8 mouse cellular contexts compared by ENCODE assay signal in the genomic region with DNA sequence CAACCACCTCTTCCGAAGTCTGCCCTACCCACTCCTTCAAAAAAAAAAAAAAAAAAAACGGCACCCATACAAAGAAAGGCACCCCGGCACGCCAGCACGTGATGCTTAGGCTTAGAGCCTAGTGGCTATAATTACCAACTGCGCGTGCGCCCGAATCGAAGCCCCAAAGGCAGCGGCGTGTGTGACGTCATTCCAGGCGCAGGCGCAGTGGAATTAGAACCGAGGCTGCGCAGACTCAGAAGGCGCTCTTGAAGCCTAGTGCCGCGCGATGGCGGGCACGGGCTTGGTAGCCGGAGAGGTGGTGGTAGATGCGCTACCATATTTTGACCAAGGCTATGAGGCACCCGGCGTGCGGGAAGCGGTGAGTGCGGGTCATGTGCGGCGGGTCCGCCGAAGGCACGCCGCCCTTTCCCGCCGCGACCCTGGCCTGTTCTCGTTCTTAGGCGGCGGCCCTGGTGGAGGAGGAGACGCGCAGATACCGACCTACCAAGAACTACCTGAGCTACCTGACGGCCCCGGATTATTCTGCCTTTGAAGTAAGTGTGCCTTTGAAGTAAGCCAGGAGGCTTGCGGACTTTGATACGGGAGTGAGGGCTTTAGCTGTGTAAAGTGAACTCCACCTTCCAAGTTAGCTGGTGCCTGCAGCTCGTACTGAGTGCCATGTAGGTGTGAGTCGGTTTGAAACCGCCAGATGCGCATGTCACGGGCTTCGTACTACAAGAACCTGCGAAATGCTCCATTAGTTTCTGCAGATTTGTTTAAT. TPM values are rescaled to one million over a fixed set of nuclear protein-coding genes. Genes with fewer than 3 reads are reported as not detected.
A peak's percentile ranks its signal among the peaks of the same experiment; 100 is the strongest.
DNase-seq lines count a peak whose midpoint lies in the region; ATAC-seq and TF ChIP-seq lines count a peak whose summit lies in the region.

A gene (plus strand): TSS at position 151 of the 763 bp plus-strand sequence.

- peak within 1 kb of the TSS; percentile 79 for H3K4me3 ChIP-seq in forebrain, embryonic 10.5 days
- H3K4me3 ChIP-seq in heart, embryonic 15.5 days: peak within 1 kb of the TSS; percentile 84
- H3K4me3 ChIP-seq in liver, embryonic 14.5 days (ENCODE audit: insufficient read depth in 1 of 2, low read depth in 2 of 2, low read length in 2 of 2): peak within 1 kb of the TSS; percentile 91 to 93
- peak within 1 kb of the TSS; percentile 68 for H3K4me3 ChIP-seq in neural tube, embryonic 11.5 days (ENCODE audit: low read depth, low read length)
- H3K4me3 ChIP-seq in stomach, postnatal 0 days (ENCODE audit: low read depth, low read length): peak within 1 kb of the TSS; percentile 82

- DNase-seq in c-Kit-negative CD71-positive TER-119-positive erythroid progenitor cells, embryonic 14.5 days (ENCODE audit: low read depth, low spot score): peak; percentile 98
- DNase-seq in forebrain, embryonic 10.5 days (ENCODE audit: extremely low spot score, low spot score): peak; percentile 97
- peak; percentile 98 to 100 for DNase-seq in kidney, postnatal 25 days
- DNase-seq in liver, embryonic 14.5 days (ENCODE audit: low read depth in 3 of 3, low spot score in 3 of 3): peak; percentile 94 to 97 (median 95)
- DNase-seq in neural tube, embryonic 11.5 days (ENCODE audit: low spot score): peak; percentile 99
- peak; percentile 98 for DNase-seq in stomach, postnatal 0 days (ENCODE audit: low spot score)

- H3K9me3 ChIP-seq in forebrain, embryonic 10.5 days: no peaks in the 10 kb centered on the region
- no peaks in the 10 kb centered on the region for H3K9me3 ChIP-seq in heart, embryonic 15.5 days (replicated peaks)
- no peaks in the 10 kb centered on the region for H3K9me3 ChIP-seq in liver, embryonic 14.5 days (ENCODE audit: control insufficient read depth, low read length)
- no peaks in the 10 kb centered on the region for H3K9me3 ChIP-seq in neural tube, embryonic 11.5 days (ENCODE audit: control insufficient read depth, low read length)
- no peaks in the 10 kb centered on the region for H3K9me3 ChIP-seq in stomach, postnatal 0 days (ENCODE audit: control insufficient read depth, low read length)

- H3K9ac ChIP-seq in heart, embryonic 15.5 days: peak within 1 kb of the TSS; percentile 93
- H3K9ac ChIP-seq in liver, embryonic 14.5 days (replicated peaks): peak within 1 kb of the TSS; percentile 95
- H3K9ac ChIP-seq in neural tube, embryonic 11.5 days (ENCODE audit: low read length): peak within 1 kb of the TSS; percentile 64
- peak within 1 kb of the TSS; percentile 88 for H3K9ac ChIP-seq in stomach, postnatal 0 days (ENCODE audit: low read length)

- H3K27me3 ChIP-seq in forebrain, embryonic 10.5 days (ENCODE audit: poor library complexity, severe bottlenecking): no peaks in the 10 kb centered on the region
- no peaks in the 10 kb centered on the region for H3K27me3 ChIP-seq in heart, embryonic 15.5 days
- H3K27me3 ChIP-seq in liver, embryonic 14.5 days (ENCODE audit: control insufficient read depth, insufficient read depth, low read length): no peaks in the 10 kb centered on the region
- H3K27me3 ChIP-seq in neural tube, embryonic 11.5 days (ENCODE audit: control insufficient read depth, insufficient read depth, low read length): no peaks in the 10 kb centered on the region
- H3K27me3 ChIP-seq in stomach, postnatal 0 days (ENCODE audit: control insufficient read depth, insufficient read depth, low read length): no peaks in the 10 kb centered on the region

- TF ChIP-seq EP300 in liver, embryonic 14.5 days (IDR thresholded peaks at IDR 0.05; ENCODE audit: low read depth): no peak; the same call in 1 of the 2 replicates
- no peak for TF ChIP-seq EP300 in stomach, postnatal 0 days (optimal IDR thresholded peaks at IDR 0.05)

- ATAC-seq in CD4-positive, CD25-positive, alpha-beta regulatory T cell, adult 4 months: peak; percentile 90
- ATAC-seq in heart, embryonic 15.5 days (replicated peaks; ENCODE audit: insufficient number of reproducible peaks, insufficient read depth, low FRiP score, low read depth): peak; percentile 95
- peak; percentile 92 for ATAC-seq in liver, embryonic 14.5 days (ENCODE audit: insufficient read depth)
- peak; percentile 93 for ATAC-seq in neural tube, embryonic 11.5 days (ENCODE audit: insufficient read depth, low FRiP score, low TSS enrichment)
- ATAC-seq in stomach, postnatal 0 days (ENCODE audit: low FRiP score, low TSS enrichment): peak; percentile 93

- H3K27ac ChIP-seq in forebrain, embryonic 10.5 days: peak within 1 kb of the TSS; percentile 93
- H3K27ac ChIP-seq in heart, embryonic 15.5 days: peak within 1 kb of the TSS; percentile 72
- H3K27ac ChIP-seq in liver, embryonic 14.5 days: peak within 1 kb of the TSS; percentile 70
- H3K27ac ChIP-seq in neural tube, embryonic 11.5 days (ENCODE audit: low read depth, low read length): no peak within 1 kb of the TSS
- peak within 1 kb of the TSS; percentile 88 for H3K27ac ChIP-seq in stomach, postnatal 0 days (replicated peaks)

- H3K4me2 ChIP-seq in heart, embryonic 15.5 days: peak within 1 kb of the TSS; percentile 64
- peak within 1 kb of the TSS; percentile 96 for H3K4me2 ChIP-seq in liver, embryonic 14.5 days (ENCODE audit: low read depth)
- H3K4me2 ChIP-seq in neural tube, embryonic 11.5 days (ENCODE audit: low read depth): peak within 1 kb of the TSS; percentile 76
- peak within 1 kb of the TSS; percentile 56 for H3K4me2 ChIP-seq in stomach, postnatal 0 days (replicated peaks; ENCODE audit: low read depth)

- peaks cover 14% of the 10 kb centered on the region for H3K4me1 ChIP-seq in forebrain, embryonic 10.5 days
- peaks cover 10% of the 10 kb centered on the region for H3K4me1 ChIP-seq in heart, embryonic 15.5 days (replicated peaks)
- peaks cover 21 to 23% of the 10 kb centered on the region in 2 experiments for H3K4me1 ChIP-seq in liver, embryonic 14.5 days (replicated peaks; ENCODE audit: control insufficient read depth in 2 of 2, insufficient read depth in 2 of 2, low read length in 1 of 2)
- peaks cover 3% of the 10 kb centered on the region; the same call in 1 of the 2 replicates for H3K4me1 ChIP-seq in neural tube, embryonic 11.5 days (ENCODE audit: control insufficient read depth, insufficient read depth, low read length)
- H3K4me1 ChIP-seq in stomach, postnatal 0 days (replicated peaks; ENCODE audit: control insufficient read depth, insufficient read depth): peaks cover 5% of the 10 kb centered on the region; the same call in 1 of the 2 replicates

- TF ChIP-seq CTCF in liver, embryonic 14.5 days (IDR thresholded peaks at IDR 0.05; ENCODE audit: low read depth): peak; percentile 62
- TF ChIP-seq CTCF in stomach, postnatal 0 days (IDR thresholded peaks at IDR 0.05; ENCODE audit: low read depth): peak; percentile 44

- peaks cover 35% of the 10 kb centered on the region for H3K36me3 ChIP-seq in forebrain, embryonic 10.5 days (replicated peaks)
- peaks cover 27% of the 10 kb centered on the region for H3K36me3 ChIP-seq in heart, embryonic 15.5 days
- H3K36me3 ChIP-seq in liver, embryonic 14.5 days (replicated peaks; ENCODE audit: control insufficient read depth, insufficient read depth, low read depth): peaks cover 53% of the 10 kb centered on the region
- H3K36me3 ChIP-seq in neural tube, embryonic 11.5 days (ENCODE audit: control insufficient read depth, insufficient read depth, low read length): peaks cover 4% of the 10 kb centered on the region
- H3K36me3 ChIP-seq in stomach, postnatal 0 days (ENCODE audit: control insufficient read depth, insufficient read depth, low read length): peaks cover 10% of the 10 kb centered on the region

- WGBS in forebrain, embryonic 10.5 days: under 1% methylated on average over 56 of the region's 56 CpGs
- WGBS in heart, embryonic 15.5 days: under 1% methylated on average over 56 of the region's 56 CpGs
- under 1% methylated on average over 56 of the region's 56 CpGs for WGBS in liver, embryonic 14.5 days (ENCODE audit: insufficient replicate concordance)
- WGBS in neural tube, embryonic 11.5 days: under 1% methylated on average over 56 of the region's 56 CpGs
- WGBS in stomach, postnatal 0 days: under 1% methylated on average over 56 of the region's 56 CpGs

RNA-seq across cellular contexts. Expression of the gene that starts here (rescaled TPM):
- 100 to 1,000 TPM; 129 to 131 TPM for polyA plus RNA-seq in CD4-positive, CD25-positive, alpha-beta regulatory T cell, adult 4 months (2017; shearing (Covaris generic))
- polyA plus RNA-seq in forebrain, embryonic 10.5 days (2016; fragmentation: Nextera tagmentation; extraction: Ambion mirVana): 244 and 253 TPM in 2 replicates
- 120 and 122 TPM in 2 replicates for polyA plus RNA-seq in heart, embryonic 15.5 days (2015; fragmentation: Nextera tagmentation; extraction: Ambion mirVana)
- polyA plus RNA-seq in liver, embryonic 14.5 days (2012; rRNA removed): 58.1 and 104 TPM in 2 replicates
- 135 and 152 TPM in 2 replicates for polyA plus RNA-seq in liver, embryonic 14.5 days (2014; fragmentation: Nextera tagmentation; extraction: Ambion mirVana)
- polyA plus RNA-seq in neural tube, embryonic 11.5 days (2014; fragmentation: Nextera tagmentation; extraction: Ambion mirVana): 210 and 233 TPM in 2 replicates
- 104 and 109 TPM in 2 replicates for polyA plus RNA-seq in stomach, postnatal 0 days (2015; fragmentation: Nextera tagmentation; extraction: Ambion mirVana)
